Mouse (Mus musculus) embryonic fibroblast, embryonic 13.5 days (primary cell): ENCODE results near the gene Fbxo28.

Source experiments
- CTCF ChIP-seq: IDR thresholded peaks from 2 replicates; pipeline ENCODE4 v1.5.1; 2011; ENCODE audit warnings: mild to moderate bottlenecking, control low read depth, low read length, moderate library complexity, borderline replicate concordance; ENCODE audit not compliant: insufficient read depth
- POLR2A ChIP-seq: IDR thresholded peaks from 2 replicates; pipeline ENCODE4 v1.6.1; 2011; ENCODE audit warnings: low read depth, mild to moderate bottlenecking, control low read depth, low read length, moderate library complexity

GRCm38 (mm10) chr1:182309403-182309802 is 32.0 kb downstream of the Fbxo28 start:
- TF ChIP-seq CTCF (no peak), POLR2A (no peak)
